Mouse (Mus musculus) megakaryocyte, adult 5-6 weeks (primary cell): Measurements from ENCODE around the gene Lefty1. TPM values are rescaled to one million over a fixed set of nuclear protein-coding genes. Genes with fewer than 3 reads are reported as not detected.
"Not testable (repeated sequence)": the region's sequence is repeated elsewhere in the genome, so short reads cannot be mapped to it uniquely, and the experiment has no call there.

Source experiments
- ATAC-seq: 2 replicates; pipeline ENCODE4 v1.8.0; 2016; ENCODE audit warnings: mild to moderate bottlenecking, inconsistent platforms; ENCODE audit not compliant: poor library complexity, severe bottlenecking
- total RNA-seq, 2 experiments: library from RNA; stranded (forward) in 1 of 2; stranded (reverse) in 1 of 2; fragments of 153-499, 151-499 nt in 1 of 2; fragments of 221-1000, 200-1000 nt in 1 of 2; gene quantifications; 2 replicates each; pipeline versions ENCODE4 v1.2.3 to v1.2.4; 2015 to 2017

Gene Lefty1
- total RNA-seq, 2 experiments from 2014 or later, result 0.29 to 0.60 TPM

- ATAC-seq, result no peak
These were observed 17.8 kb upstream of the Lefty1 start for GRCm38 (mm10) chr1:180917053-180917452.

DNA sequence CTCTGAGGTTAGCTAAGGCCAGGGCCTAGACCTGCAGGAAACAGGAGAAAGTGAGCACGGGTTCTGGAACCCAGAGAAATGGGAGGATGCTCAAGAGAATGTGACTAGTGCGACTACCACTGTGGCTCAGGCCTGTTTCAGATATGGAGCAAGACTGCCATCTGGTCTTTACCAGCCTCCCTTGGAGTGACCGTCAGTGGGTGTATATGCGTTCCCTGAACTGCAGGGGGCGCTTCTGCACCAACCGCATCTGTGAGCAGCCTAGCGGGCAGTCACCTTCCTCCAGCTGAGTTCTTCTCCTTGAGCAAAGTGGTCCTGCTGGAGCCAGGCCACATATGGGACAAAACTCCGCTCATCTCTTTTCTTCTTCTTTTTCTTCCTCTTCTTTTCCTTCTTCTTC lies 15.1 kb upstream of the Lefty1 start:
- peak; percentile 57 for ATAC-seq

- ATAC-seq, result peak; percentile 96
These were observed 12.4 kb upstream of the Lefty1 start for GRCm38 (mm10) chr1:180922273-180923048.

GRCm38 (mm10) chr1:180924737-180925136 lies 10.1 kb upstream of the Lefty1 start:
- no peak for ATAC-seq

DNA sequence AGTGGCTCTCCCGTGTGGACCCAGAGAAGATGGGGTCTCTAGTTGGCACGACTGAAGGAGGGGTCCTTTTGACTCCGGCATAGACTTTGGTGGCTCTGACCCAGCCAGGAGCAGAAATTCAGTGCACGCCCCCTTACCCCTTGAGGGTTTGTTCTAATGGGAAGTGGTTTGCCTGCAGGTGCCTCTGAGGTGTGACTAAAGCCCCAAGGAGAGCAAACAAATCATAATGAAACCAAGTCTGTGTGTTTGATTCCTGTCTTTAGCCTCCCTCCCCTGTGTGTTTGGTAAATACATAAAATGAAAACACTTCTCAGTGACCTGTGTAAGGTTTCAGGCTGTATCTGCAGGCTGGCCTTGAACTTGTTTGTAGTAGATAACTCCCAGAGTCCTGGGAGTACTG lies 8.5 kb upstream of the Lefty1 start:
- ATAC-seq, result no peak

- no peak for ATAC-seq
These were observed 5.2 kb upstream of the Lefty1 start for GRCm38 (mm10) chr1:180929599-180929998.

- ATAC-seq, result no peak
These were observed 3.7 kb upstream of the Lefty1 start for GRCm38 (mm10) chr1:180931106-180931505.

DNA sequence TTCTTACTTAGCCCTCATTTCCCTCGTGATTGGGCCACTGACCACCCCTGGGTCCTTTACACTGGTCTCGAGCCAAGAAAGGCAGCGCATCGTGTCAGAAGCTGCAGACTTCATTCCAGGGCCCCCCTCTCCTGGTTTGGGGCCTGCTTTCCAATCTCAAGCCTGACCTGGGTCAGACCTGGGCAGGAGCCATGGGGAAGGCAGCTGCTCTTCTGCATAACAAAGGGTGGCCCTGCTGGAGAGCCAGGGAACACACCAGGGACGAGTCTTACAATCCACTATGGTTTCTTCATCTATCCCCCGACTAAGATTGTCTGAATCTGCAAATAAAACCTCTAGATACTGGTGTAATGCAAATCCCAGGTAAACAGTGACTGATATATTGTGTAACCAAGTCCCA lies 1.2 kb upstream of the Lefty1 start:
- ATAC-seq, result no peak

- peak; percentile 86 for ATAC-seq
These were observed 2.0 kb downstream of the Lefty1 start for GRCm38 (mm10) chr1:180936610-180937398.

GRCm38 (mm10) chr1:180937631-180938030 lies 2.8 kb downstream of the Lefty1 start:
- ATAC-seq, result not testable (repeated sequence)

DNA sequence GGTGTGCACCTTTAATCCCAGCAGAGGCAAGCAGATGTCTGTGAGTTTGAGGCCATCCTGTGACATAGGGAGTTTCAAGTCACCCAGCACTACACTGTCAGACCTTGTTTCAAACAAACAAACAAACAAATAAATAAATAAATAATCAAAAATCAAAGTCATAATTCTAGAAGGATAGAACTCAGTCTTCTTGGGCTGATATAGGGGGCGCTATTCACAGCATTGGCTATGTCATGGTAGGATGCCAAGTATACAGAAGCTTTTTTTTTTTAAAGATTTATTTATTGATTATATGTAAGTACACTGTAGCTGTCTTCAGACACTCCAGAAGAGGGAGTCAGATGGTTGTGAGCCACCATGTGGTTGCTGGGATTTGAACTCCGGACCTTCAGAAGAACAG lies 4.0 kb downstream of the Lefty1 start:
- ATAC-seq, result not testable (repeated sequence)

DNA sequence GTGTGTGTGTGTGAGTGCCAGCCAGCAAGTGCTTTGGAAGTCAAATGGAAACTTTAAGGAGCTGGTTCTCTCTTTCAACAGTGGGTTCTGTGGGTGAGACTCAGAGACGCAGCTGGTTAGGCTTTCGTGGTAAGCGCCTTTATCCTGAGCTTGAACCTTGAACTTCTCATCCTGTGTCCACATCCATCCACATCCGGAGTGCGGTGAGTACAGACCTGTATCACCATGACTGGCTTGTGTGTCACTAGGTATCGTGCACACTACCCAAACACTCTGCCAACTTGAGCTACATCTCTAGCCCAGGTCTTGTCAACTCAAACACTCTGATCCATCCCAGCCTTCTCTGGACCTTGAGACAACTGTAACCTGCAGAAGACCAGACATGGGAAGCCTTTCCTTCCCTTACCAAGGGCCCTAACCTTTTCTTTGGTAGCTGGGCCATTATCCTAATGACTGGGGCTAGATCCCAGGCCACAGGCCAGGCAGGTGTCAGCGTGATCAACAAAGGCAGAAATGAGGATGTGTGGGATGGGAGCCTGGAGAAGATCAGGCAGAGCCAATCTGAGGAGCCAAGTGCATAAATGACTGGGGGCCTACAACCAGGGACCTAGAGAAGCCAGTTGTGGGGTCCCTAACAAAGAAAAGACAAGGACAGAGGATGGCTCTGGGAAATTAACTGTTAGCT lies 6.1 kb downstream of the Lefty1 start:
- ATAC-seq, result peak; percentile 22

DNA sequence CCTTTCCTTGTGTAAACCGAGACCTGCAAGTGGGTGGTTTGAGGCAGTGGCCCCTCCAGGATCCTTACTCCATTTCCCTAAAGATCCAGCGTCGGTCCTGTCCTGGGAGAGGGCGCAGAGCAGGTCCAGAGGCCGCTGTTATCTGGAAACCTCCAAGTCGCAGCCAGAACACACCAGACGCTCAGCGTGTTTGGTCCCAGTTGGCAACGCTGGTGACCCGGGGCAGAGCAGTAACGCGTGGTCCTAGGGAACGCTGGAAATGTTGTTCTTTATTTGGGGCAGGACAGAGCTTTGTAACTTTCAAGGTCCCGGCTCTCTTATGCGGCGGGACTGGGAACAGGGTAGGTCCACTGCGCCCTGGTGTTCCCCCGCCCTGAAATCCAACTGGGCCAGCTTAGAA lies 6.9 kb downstream of the Lefty1 start:
- no peak for ATAC-seq

DNA sequence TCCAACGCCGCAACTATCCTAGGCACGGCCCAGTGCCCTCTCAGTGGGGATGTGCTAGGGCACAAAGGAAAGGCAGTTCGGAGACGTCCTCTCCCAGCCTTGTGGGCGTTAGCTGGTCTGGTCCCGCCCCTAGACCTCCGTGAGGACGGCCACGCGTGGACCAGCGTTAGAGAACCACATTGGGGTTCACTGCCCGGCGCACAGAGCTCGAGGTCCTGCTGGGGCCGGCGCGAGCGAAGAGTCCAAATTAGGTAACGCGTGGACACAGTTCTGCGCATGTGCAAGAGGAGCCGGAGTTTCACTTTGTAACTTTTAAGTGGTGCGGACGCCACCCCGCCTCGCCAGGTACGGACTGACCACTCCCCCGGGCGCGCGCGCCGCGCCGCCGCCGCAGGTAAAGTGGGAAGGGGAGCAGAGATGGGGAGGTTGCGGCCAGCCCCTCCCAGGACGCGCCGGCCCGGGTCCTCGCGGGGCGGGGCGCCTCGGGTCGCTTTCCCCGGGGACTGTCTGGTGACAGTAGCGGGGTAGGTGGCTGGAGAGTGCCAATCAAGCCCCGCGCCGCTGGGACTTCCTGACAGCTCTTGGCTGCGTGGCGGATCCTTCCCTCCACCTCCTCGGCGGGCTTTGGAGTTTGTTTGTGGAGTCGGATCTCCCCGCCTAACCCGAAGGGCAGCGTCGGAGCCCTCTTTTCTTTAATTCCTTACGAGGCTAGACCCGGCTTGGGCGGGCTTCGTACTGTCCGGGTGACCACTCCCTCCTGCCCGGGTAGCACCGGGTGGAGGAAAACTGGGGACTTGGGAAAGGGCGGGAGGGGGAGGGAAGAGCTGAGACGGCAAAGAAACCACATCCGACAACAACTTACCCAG lies 7.6 kb downstream of the Lefty1 start, which contains the start of gene Tmem63a:
Gene Tmem63a (plus strand): TSS at position 179 of the 866 bp plus-strand sequence.
- ATAC-seq, result peak; percentile 45

- ATAC-seq, result no peak
These were observed 8.3 kb downstream of the Lefty1 start for GRCm38 (mm10) chr1:180943032-180943644.

DNA sequence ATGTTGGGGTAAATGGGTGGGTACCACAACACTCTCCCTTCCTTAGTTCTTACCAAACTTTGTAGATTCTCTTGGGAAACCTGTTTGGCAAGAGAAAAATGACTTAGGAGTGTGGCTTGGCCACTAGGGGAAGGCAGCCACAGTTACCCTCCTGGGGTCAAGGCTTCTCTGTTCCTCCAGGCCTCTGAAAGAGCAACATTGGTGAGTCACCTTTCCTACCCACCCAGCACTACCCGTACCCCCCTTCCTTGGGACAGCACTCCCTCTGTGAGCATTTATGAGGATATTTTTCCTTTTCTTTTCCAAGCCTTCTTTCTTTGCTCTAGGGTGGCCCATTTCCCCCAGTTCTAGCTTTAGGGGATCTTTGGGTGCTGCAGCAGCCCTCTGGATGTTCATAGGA lies 9.1 kb downstream of the Lefty1 start:
- ATAC-seq, result peak; percentile 9; the same call in 1 of the 2 replicates

- peak; percentile 59 for ATAC-seq
These were observed 9.7 kb downstream of the Lefty1 start for GRCm38 (mm10) chr1:180944553-180944952.

DNA sequence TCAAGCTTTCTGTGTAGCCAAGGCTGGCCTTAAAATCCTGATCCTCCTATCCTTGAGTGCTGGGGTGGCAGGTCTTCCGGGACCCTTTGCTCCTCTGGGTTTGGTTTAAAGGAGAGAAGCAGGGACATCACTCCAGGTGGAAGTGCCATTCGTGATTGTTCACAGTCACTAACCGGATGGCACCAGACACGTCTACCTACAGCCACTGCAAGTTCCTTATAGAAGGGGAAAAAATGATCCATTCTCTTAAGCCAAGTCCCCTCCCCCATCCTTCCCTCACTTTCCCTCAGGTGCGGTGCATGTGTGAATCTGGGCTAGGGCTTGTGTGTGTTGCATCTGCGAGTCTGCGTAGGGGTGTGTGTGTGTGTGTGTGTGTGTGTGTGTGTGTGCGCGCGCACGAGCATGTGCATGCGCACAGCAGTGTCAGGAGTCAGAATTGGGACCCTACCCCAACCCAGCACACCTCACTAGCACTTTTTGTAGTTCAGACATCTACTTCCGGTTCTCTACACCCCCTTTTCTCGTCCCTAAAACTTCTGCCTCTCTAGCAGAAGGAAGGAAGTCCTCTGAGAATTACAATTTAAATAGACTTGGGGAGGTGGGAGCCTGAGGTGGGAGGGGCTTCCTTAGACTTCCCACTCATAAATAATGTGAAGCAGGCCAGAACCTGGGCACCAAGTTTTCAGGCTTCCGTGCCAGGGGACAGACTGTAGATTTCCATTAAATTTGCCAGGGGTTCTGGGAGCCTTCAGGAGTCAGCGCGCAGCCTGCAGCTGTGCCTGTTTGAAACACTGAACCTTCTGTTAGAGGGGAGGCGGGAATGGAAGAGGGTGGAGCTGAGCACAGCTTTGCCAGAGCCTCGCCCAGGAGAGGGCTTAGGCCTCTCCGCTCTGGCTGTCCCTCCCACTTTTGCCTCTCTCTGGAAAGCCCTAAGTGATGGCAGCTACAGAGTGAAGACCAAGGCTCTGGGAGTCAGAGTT lies 10.5 kb downstream of the Lefty1 start:
- 0 out of 2 replicates have a peak, but pooled peaks have one; percentile 15 for ATAC-seq

- no peak for ATAC-seq
These were observed 11.6 kb downstream of the Lefty1 start for GRCm38 (mm10) chr1:180946448-180946847.
